Mouse (Mus musculus) G1E (cell line): ENCODE measurements around the gene Nsf.

Source experiments
- CTCF ChIP-seq: IDR thresholded peaks from 2 replicates; pipeline ENCODE4 v1.5.1; 2012; ENCODE audit warnings: low read depth, low read length, inconsistent platforms, mixed read lengths
- GATA1 ChIP-seq: IDR thresholded peaks from 2 replicates; pipeline ENCODE4 v1.6.1; 2012; ENCODE audit warnings: borderline replicate concordance, low read length, inconsistent platforms, mixed read lengths
- GATA2 ChIP-seq: IDR thresholded peaks from 2 replicates; pipeline ENCODE4 v1.6.1; 2012; ENCODE audit warnings: low read depth, low read length, inconsistent platforms, borderline replicate concordance
- POLR2AphosphoS5 ChIP-seq: IDR thresholded peaks from 2 replicates; pipeline ENCODE4 v1.6.1; 2012; ENCODE audit warnings: low read depth, low read length, inconsistent platforms; ENCODE audit not compliant: insufficient replicate concordance
- TAL1 ChIP-seq: conservative IDR thresholded peaks from 2 replicates; pipeline ENCODE4 v1.6.1; 2012; ENCODE audit warnings: low read depth, low read length, inconsistent platforms, mixed read lengths

GRCm38 (mm10) chr11:103956866-103957265 is 3.0 kb upstream of the Nsf start:
- TF ChIP-seq CTCF (no peak), POLR2AphosphoS5 (no peak), GATA1 (no peak), GATA2 (no peak), TAL1 (no peak)
